Mouse (Mus musculus) c-Kit-positive CD71-negative TER-119-negative erythroid progenitor cells, embryonic 14.5 days (primary cell): ENCODE data around the gene A4gnt.

ENCODE experiments used
- DNase-seq: peaks from one replicate; pipeline ENCODE4 v3.0.0-alpha.2; 2013; ENCODE audit warnings: low read depth

Gene A4gnt

GRCm38 (mm10) chr9:99636776-99637175, 24.5 kb downstream of the A4gnt start:
- no peak for DNase-seq

- DNase-seq = no peak
Measured at GRCm38 (mm10) chr9:99637227-99637626, 24.9 kb downstream of the A4gnt start.

GRCm38 (mm10) chr9:99637736-99638135, 25.4 kb downstream of the A4gnt start:
- no peak for DNase-seq

GRCm38 (mm10) chr9:99639957-99640356, 27.7 kb downstream of the A4gnt start:
- no peak for DNase-seq

GRCm38 (mm10) chr9:99645416-99645815, 33.1 kb downstream of the A4gnt start:
- no peak for DNase-seq

- DNase-seq = no peak
Measured at GRCm38 (mm10) chr9:99646102-99646501, 33.8 kb downstream of the A4gnt start.

- DNase-seq = no peak
Measured at GRCm38 (mm10) chr9:99660756-99661155, 48.5 kb downstream of the A4gnt start.

- DNase-seq = no peak
Measured at GRCm38 (mm10) chr9:99661606-99662166, 49.4 kb downstream of the A4gnt start.

GRCm38 (mm10) chr9:99662406-99662805, 50.1 kb downstream of the A4gnt start:
- DNase-seq = peak; percentile 56

- DNase-seq = no peak
Measured at GRCm38 (mm10) chr9:99662887-99663286, 50.6 kb downstream of the A4gnt start.

GRCm38 (mm10) chr9:99667596-99667995, 55.3 kb downstream of the A4gnt start:
- DNase-seq = no peak

GRCm38 (mm10) chr9:99671603-99672002, 59.3 kb downstream of the A4gnt start:
- DNase-seq = no peak
